Mouse (Mus musculus) cerebellum, postnatal 4 days (tissue): ENCODE measurements around the gene Galnt16.

Experiments
- DNase-seq, 2 experiments: peaks; one replicate each; pipeline ENCODE4 v3.0.0; 2022; ENCODE audit warnings: low spot score in 2 of 2, mixed read lengths in 1 of 2

The Galnt16 gene

GRCm38 (mm10) chr12:80517977-80518376 is at the start of gene Galnt16:
TSS of gene Galnt16 (plus strand) at chr12:80518277.
- DNase-seq: no peak

DNA sequence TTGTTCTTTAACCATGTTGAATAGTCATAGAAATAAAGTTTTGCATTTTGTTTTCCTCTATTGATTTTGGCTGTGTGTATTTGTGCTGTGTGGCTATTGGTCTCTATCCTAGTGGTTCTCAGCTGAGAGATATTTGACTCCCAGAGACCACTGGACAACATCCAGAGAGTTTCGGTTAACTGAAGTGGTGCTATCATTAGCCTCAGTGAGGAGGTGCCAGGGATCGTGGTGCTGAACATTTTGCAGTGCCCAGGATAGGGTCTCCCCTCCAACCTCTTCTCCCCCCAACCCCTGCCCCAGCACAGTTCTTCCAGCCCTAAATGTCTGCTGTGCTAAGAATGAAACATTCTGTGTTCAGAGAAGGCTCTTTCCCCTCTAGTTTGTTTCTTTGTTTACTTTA is 47.9 kb upstream of the Galnt16 start:
- DNase-seq: no peak

DNA sequence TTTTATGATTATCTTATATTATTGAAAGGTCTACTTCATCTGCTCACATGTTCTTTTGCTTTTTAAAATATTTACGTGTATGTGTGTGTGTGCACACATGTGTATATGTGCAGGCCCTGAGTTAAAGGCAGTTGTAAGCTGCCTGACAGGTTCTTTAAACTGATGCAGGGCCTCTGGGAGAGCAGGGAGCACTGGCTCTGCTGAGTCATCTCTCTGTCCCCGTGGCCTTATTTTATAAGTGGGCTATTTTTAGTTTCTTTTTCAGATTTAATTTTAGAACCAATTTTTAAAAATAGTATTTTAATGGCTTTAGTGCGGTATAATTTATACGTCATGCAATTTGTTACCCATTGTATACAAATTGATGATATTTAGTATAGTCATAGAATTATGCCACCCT is 46.2 kb upstream of the Galnt16 start:
- DNase-seq: no peak

DNA sequence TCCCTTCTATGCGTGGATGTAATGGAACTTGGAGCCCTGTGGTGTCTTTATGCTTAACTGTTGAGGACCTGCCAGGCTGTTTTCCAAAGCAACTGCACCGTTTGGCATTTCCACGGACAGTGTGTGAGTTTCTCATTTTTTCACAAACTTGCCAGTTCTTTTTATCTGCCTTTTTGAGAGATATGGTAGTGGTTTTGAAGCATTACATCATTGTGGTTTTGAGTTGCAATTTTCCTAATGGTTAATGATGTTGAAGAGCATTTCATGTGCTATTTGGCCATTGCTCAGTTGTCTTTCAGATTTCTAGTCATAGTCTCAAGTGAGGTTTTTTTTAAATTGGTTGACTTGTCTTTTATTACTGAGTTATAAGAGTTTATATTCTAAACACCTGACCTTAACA is 44.3 kb upstream of the Galnt16 start:
- no peak for DNase-seq

- no peak for DNase-seq
These were observed 38.1 kb upstream of the Galnt16 start for GRCm38 (mm10) chr12:80479986-80480385.

DNA sequence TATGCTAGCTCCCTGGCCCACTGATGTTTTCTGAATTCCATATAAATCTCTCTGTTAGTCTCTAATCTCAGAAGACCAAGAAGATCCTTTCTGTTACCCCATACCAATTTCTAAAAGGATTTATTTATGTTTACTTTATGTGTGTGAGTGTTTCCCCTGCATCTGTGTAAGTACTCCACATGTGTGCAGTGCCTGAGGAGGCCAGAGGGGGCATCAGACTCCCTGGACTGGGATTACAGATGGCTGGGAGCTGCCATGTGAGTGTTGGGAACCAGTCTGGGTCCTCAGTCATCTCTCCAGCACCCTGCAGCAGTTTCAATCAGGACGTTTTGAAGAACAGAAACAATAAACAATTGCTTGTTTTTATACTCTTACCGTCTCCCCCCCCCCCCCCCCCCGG is 34.7 kb upstream of the Galnt16 start:
- no peak for DNase-seq

GRCm38 (mm10) chr12:80493311-80493710 is 24.8 kb upstream of the Galnt16 start:
- DNase-seq: no peak

DNA sequence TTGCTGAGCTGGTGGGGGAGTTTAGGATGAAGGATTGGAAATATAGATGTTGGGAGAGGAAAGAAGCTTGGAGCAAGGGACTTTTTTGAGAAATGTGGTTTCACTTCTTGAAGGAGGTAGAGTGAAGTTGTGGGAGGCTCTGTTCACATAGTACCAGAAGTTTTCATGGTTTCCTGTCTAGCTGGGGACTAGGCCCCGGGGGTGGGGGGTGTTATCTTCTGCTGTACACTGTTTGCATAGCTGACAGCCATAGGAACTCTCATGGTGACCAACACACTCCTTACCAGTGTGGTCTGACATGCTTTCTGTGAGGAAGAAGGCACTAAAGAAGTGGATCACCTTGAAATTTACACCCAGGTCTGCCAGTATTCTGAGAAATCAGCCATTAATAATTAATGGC is 22.4 kb upstream of the Galnt16 start:
- DNase-seq: no peak

DNA sequence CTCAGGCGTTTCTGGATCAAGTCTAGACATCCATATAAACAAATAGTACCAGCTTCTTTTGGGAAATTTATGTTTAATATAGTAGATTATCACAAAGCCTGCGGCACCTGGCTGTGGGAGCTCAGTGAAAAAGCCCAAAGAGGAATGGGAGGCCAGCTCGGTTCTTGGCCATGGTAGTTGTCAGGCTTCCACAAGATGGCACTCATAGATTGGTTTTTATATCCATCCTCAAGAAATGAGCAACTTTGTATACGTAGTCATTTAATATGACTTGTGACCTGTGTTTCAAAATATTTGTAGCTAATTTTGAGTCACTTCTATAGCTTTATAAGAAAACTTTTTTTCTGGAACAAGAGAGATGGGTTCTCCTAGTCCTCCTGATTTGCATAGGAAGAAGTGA is 19.7 kb upstream of the Galnt16 start:
- no peak for DNase-seq

DNA sequence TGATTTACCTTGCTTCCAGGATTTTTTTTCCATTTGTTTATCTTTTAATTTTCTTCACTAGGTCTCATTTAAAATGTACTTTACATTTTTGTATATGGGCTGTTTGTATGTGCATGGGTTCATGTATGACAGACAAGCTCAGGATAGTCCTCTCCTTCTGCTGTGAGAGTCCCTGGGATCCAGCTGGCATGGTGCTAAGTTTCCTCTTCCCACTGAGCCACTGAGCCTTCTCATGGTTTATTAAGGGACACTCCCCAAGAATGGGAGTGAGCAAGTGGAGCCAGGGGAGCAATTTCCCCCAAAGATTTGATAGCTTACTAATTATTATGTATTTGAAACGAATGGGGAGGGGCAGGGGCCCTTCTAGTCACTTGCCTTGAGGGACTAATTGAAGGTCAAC is 17.6 kb upstream of the Galnt16 start:
- DNase-seq: no peak

DNA sequence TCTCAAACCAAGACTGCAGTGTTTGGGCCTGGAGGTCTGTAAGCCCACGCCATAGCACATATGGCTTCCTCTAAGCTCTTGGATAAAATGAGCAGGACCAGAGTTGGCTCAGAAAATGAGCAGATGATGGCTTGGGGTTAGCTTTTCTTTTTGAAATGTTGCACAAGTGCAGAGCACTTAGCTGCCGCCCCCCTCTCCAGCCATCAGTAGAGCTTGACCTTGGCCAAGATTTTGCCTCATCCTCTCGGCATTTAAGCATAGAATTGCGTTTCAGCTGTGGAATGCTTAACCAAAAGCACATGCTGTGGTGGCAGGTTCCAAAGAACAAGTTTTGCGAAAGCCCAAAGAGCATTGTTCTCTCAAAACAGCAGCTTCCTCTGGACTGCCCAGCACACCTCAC is 13.4 kb upstream of the Galnt16 start:
- no peak for DNase-seq

- DNase-seq: peak in 1 of 2 experiments; percentile 18
These were observed 10.9 kb upstream of the Galnt16 start for GRCm38 (mm10) chr12:80507041-80507745.

DNA sequence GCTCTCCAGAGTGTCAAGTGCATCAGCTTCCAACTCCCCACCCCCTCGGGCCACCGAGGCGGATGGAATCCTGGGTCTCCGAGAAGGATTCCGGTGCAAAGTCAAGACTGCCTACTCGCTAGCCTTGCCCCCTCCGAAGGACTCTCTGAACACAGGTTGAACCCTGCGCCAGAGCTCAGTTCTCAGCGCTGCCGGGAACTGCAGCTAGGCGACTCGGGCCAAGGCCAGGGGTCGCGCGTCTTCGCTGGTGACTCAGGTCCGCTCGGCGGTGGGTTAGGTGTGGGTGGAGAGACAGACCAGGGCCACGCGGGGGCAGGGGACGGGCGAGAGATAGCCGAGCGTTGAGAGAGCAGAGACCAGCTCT is 298 bp downstream of the Galnt16 start:
- DNase-seq: no peak

GRCm38 (mm10) chr12:80518757-80519620 is 912 bp downstream of the Galnt16 start:
- peak in 1 of 2 experiments; percentile 58 for DNase-seq

- peak; percentile 49 to 63 for DNase-seq
These were observed 1.7 kb downstream of the Galnt16 start for GRCm38 (mm10) chr12:80519621-80520332.

- peak in 1 of 2 experiments; percentile 49 for DNase-seq
These were observed 3.9 kb downstream of the Galnt16 start for GRCm38 (mm10) chr12:80522006-80522405.

DNA sequence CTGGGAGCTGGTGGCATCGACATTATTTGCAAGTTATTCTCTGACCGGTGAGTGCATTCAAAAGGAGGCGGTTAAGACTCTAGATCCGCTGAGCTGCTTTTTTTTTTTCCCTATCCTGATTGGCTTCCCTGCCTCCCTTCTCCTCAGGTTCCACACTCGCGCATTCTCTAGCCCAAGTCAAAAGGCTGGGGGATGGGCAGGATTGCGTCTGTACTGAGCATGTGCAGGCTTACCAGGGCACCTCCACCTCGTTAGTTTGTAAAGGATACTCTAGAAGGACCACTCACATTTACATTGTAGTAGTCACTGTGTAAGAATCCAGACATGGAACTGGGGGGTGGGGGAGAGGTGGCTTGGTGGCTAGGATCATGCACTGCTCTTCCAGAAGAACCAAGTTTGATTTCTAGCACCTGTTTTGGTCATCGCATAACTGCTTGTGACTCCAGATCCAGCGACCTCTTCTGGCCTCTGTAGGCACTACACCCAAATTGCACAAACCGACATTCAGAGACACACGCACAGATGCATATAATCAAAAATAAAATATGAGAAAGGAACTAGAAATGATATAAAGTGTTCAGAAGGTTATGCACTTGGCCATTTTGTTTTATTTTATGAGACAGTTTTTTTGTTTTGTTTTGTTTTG is 6.3 kb downstream of the Galnt16 start:
- DNase-seq: no peak

- DNase-seq: no peak
These were observed 7.4 kb downstream of the Galnt16 start for GRCm38 (mm10) chr12:80525513-80525912.

DNA sequence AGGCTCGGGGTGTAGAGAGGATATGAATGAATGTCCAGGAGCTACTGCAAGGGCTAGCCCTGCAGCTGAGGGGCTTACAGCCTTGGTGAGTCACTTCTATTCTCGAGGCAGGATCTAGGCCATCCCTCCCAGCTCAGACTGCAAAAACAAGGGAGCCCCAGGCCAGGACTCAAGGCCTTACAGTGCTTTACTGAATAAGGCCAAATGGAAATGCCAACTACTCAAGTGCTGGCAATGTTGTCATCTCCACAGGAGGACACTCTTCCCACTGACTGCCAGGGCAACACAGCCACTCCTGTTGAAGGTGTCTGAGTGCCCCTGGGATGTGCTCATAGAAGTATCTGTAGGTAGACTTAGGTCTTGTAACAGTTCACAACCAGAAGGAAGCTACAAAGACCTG is 8.4 kb downstream of the Galnt16 start:
- no peak for DNase-seq

GRCm38 (mm10) chr12:80527727-80528389 is 9.8 kb downstream of the Galnt16 start:
- no peak for DNase-seq

DNA sequence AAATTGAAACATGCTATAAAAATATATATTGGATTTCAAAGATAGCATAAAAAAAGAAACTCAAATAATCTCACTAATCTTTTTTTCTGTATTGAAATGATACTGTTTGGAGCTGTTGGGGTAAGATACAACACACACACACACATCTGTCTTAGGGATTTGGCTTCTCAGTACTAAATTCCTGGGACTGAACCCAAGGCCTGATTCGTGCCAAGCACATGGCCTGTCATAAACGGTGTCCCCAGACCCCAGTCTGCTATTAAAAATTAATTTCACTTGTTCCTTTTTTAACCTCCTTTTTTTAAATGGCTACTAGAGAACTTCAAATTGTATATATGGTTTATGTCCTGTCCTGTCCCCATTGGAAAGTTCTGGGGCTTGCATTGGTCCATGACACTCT is 12.0 kb downstream of the Galnt16 start:
- no peak for DNase-seq
